Mouse (Mus musculus) limb, embryonic 14.5 days (tissue): ENCODE measurements around the gene Bbs9. TPM values are rescaled to one million over a fixed set of nuclear protein-coding genes. Genes with fewer than 3 reads are reported as not detected.

Experiments used
- ATAC-seq: fragments of 200-750 bp; cut with Nextera tagmentation; 2 replicates; pipeline ENCODE4 v1.8.0; 2017; ENCODE audit warnings: low read depth, moderate number of reproducible peaks, moderate TSS enrichment; ENCODE audit not compliant: low FRiP score
- DNase-seq: peaks from one replicate; pipeline ENCODE4 v3.0.0-alpha.2; 2015; ENCODE audit warnings: low spot score
- H3K27ac ChIP-seq: fragments of 300-500 bp; sonication (generic); replicated peaks from 2 replicates; pipeline ENCODE4 v1.5.1; 2014; ENCODE audit warnings: low read depth, mild to moderate bottlenecking, low read length, moderate library complexity, mixed read lengths
- H3K27me3 ChIP-seq: fragments of 300-500 bp; sonication (generic); 2 replicates; pipeline ENCODE4 v1.6.1; 2014; ENCODE audit warnings: low read length, mixed read lengths; ENCODE audit not compliant: control insufficient read depth, insufficient read depth
- H3K36me3 ChIP-seq: fragments of 300-500 bp; sonication (generic); 2 replicates; pipeline ENCODE4 v1.6.1; 2014; ENCODE audit warnings: mild to moderate bottlenecking, low read length, moderate library complexity, mixed read lengths; ENCODE audit not compliant: control insufficient read depth, insufficient read depth
- H3K4me1 ChIP-seq: fragments of 300-500 bp; sonication (generic); 2 replicates; pipeline ENCODE4 v1.6.1; 2014; ENCODE audit warnings: antibody characterized with exemption, low read length, mixed read lengths; ENCODE audit not compliant: control insufficient read depth, insufficient read depth
- H3K4me2 ChIP-seq: fragments of 300-500 bp; sonication (generic); replicated peaks from 2 replicates; pipeline ENCODE4 v1.6.1; 2014; ENCODE audit warnings: low read depth, mild to moderate bottlenecking, low read length, moderate library complexity; ENCODE audit not compliant: severe bottlenecking
- H3K4me3 ChIP-seq: fragments of 300-500 bp; sonication (generic); replicated peaks from 2 replicates; pipeline ENCODE4 v1.5.1; 2014; ENCODE audit warnings: low read length
- H3K9ac ChIP-seq: fragments of 300-500 bp; sonication (generic); 2 replicates; pipeline ENCODE4 v1.6.1; 2014; ENCODE audit warnings: mild to moderate bottlenecking, low read depth, low read length, moderate library complexity; ENCODE audit not compliant: severe bottlenecking
- H3K9me3 ChIP-seq: fragments of 300-500 bp; sonication (generic); 2 replicates; pipeline ENCODE4 v1.6.1; 2016; ENCODE audit warnings: low read length; ENCODE audit not compliant: control insufficient read depth
- POLR2A ChIP-seq: fragments of 200-500 bp; IDR thresholded peaks from 2 replicates; pipeline ENCODE4 v1.8.0; 2012; ENCODE audit warnings: inconsistent platforms, mild to moderate bottlenecking, moderate library complexity, borderline replicate concordance; ENCODE audit not compliant: insufficient read depth, insufficient read length; ENCODE audit errors: extremely low read depth
- WGBS: fragments of 180-500 bp; shearing (Covaris S2); extraction: QIAGEN DNeasy Blood & Tissue Kit; methylation state at CpG from one replicate; pipeline ENCODE4 v1.1.7; 2014; 5-methylcytosine and 5-hydroxymethylcytosine counted together
- polyA plus RNA-seq, 2 experiments: library from polyadenylated mRNA; depleted of rRNA in 1 of 2; stranded (reverse) in 1 of 2; unstranded in 1 of 2; fragments of >200 nt; fragmentation: Nextera tagmentation in 1 of 2; extraction: Ambion mirVana in 1 of 2; gene quantifications; 2 replicates each; pipeline versions ENCODE4 v1.2.1 to v1.2.3; 2012 to 2014

Bbs9 gene
- polyA plus RNA-seq, 2 experiments = 12.7 to 15.7 TPM

GRCm38 (mm10) chr9:22613271-22613824 is 137.8 kb downstream of the Bbs9 start:
- no peak for ATAC-seq
- DNase-seq = peak; percentile 20
- H3K4me2 ChIP-seq = no peak overlapping the region
- no peak overlapping the region for H3K9ac ChIP-seq
- H3K4me1 ChIP-seq = no peaks in the 10 kb centered on the region
- 75% methylated on average over 6 of the region's 6 CpGs for WGBS
- H3K4me3 ChIP-seq = no peak overlapping the region
- H3K27me3 ChIP-seq = no peaks in the 10 kb centered on the region
- TF ChIP-seq POLR2A = no peak
- no peaks in the 10 kb centered on the region for H3K36me3 ChIP-seq
- no peak overlapping the region for H3K27ac ChIP-seq
- H3K9me3 ChIP-seq = 0 out of 2 replicates have a peak, but pooled peaks cover 3% of the 10 kb centered on the region

- Histone ChIP-seq H3K9ac (no peak overlapping the region), H3K27ac (no peak overlapping the region), H3K27me3 (no peaks in the 10 kb centered on the region), H3K4me1 (no peaks in the 10 kb centered on the region), H3K9me3 (0 out of 2 replicates have a peak, but pooled peaks cover 3% of the 10 kb centered on the region), H3K36me3 (no peaks in the 10 kb centered on the region), H3K4me2 (no peak overlapping the region), H3K4me3 (no peak overlapping the region)
- ATAC-seq = no peak
- TF ChIP-seq POLR2A = no peak
- WGBS = 83% methylated on average over 1 of the region's 1 CpGs
- no peak for DNase-seq
These were observed 143.7 kb downstream of the Bbs9 start for GRCm38 (mm10) chr9:22619245-22619644.

- H3K9me3 ChIP-seq = no peaks in the 10 kb centered on the region
- H3K4me3 ChIP-seq = no peak overlapping the region
- no peaks in the 10 kb centered on the region for H3K27me3 ChIP-seq
- DNase-seq (peak; percentile 77), ATAC-seq (no peak)
- WGBS = 53% methylated on average over 9 of the region's 9 CpGs
- H3K4me2 ChIP-seq = no peak overlapping the region
- no peaks in the 10 kb centered on the region for H3K36me3 ChIP-seq
- H3K9ac ChIP-seq = no peak overlapping the region
- H3K27ac ChIP-seq = no peak overlapping the region
- TF ChIP-seq POLR2A = no peak
- peaks cover 9% of the 10 kb centered on the region; the same call in 1 of the 2 replicates for H3K4me1 ChIP-seq
These were observed 149.5 kb downstream of the Bbs9 start for GRCm38 (mm10) chr9:22624966-22625365.

- Histone ChIP-seq H3K4me2 (no peak overlapping the region), H3K27ac (no peak overlapping the region), H3K4me1 (peaks cover 9% of the 10 kb centered on the region; the same call in 1 of the 2 replicates), H3K4me3 (no peak overlapping the region), H3K36me3 (no peaks in the 10 kb centered on the region), H3K9ac (no peak overlapping the region), H3K9me3 (no peaks in the 10 kb centered on the region), H3K27me3 (no peaks in the 10 kb centered on the region)
- TF ChIP-seq POLR2A = no peak
- 84% methylated on average over 3 of the region's 3 CpGs for WGBS
- ATAC-seq (no peak), DNase-seq (no peak)
These were observed 150.5 kb downstream of the Bbs9 start for GRCm38 (mm10) chr9:22626014-22626413.

GRCm38 (mm10) chr9:22627912-22628311 is 152.4 kb downstream of the Bbs9 start:
- no peaks in the 10 kb centered on the region for H3K27me3 ChIP-seq
- H3K4me3 ChIP-seq = no peak overlapping the region
- no peak for DNase-seq
- H3K9ac ChIP-seq = no peak overlapping the region
- no peak overlapping the region for H3K4me2 ChIP-seq
- no peaks in the 10 kb centered on the region for H3K36me3 ChIP-seq
- H3K9me3 ChIP-seq = no peaks in the 10 kb centered on the region
- no peak for TF ChIP-seq POLR2A
- H3K4me1 ChIP-seq = peaks cover 9% of the 10 kb centered on the region; the same call in 1 of the 2 replicates
- 71% methylated on average over 3 of the region's 3 CpGs for WGBS
- no peak overlapping the region for H3K27ac ChIP-seq
- no peak for ATAC-seq

- DNase-seq = no peak
- 83% methylated on average over 9 of the region's 9 CpGs for WGBS
- Histone ChIP-seq H3K4me1 (peaks cover 9% of the 10 kb centered on the region; the same call in 1 of the 2 replicates), H3K27me3 (no peaks in the 10 kb centered on the region), H3K4me3 (no peak overlapping the region), H3K36me3 (no peaks in the 10 kb centered on the region), H3K9ac (no peak overlapping the region), H3K4me2 (no peak overlapping the region), H3K9me3 (no peaks in the 10 kb centered on the region), H3K27ac (no peak overlapping the region)
- no peak for TF ChIP-seq POLR2A
- no peak for ATAC-seq
These were observed 157.4 kb downstream of the Bbs9 start for GRCm38 (mm10) chr9:22632800-22633485.
